In genomic region chr9:99954720-99955119, GRCm38 (mm10) we compare ENCODE assay signal across 12 mouse cellular contexts.
DNase-seq lines count a peak whose midpoint lies in the region; ATAC-seq lines count a peak whose summit lies in the region.
"Had no signal": no experiment of that assay in that cellular context is flagged by ENCODE, and none has a peak within 500 bp of the region (broad histone marks: within the 10 kb centered on the region; RNA-seq: fewer than 3 reads in every experiment).

No protein-coding gene starts in this region.

- peak; percentile 1 for DNase-seq in Muller cell, postnatal 12 days (ENCODE audit: inconsistent ontology term)
- peak; percentile 4 for DNase-seq in embryo, embryonic 11.5 days (ENCODE audit: low read depth, low spot score)
- peak; percentile 36 for DNase-seq in hindbrain, embryonic 11.5 days (ENCODE audit: low spot score)
- DNase-seq in layer of hippocampus, adult 9-11 months, result no peak
- DNase-seq: cerebellum, postnatal 25 days; heart, adult 11 months; kidney, adult 8-10 months; thymus, postnatal 14 days had no signal

- H3K36me3 ChIP-seq in hindbrain, embryonic 11.5 days (ENCODE audit: control insufficient read depth, insufficient read depth, low read length), result no peaks in the 10 kb centered on the region
- no peaks in the 10 kb centered on the region for H3K36me3 ChIP-seq in midbrain, embryonic 15.5 days (replicated peaks)
- no peaks in the 10 kb centered on the region for H3K36me3 ChIP-seq in kidney, embryonic 14.5 days (ENCODE audit: control insufficient read depth, insufficient read depth, low read length)
- H3K36me3 ChIP-seq: limb, embryonic 10.5 days had no signal

- no peaks in the 10 kb centered on the region for H3K27me3 ChIP-seq in hindbrain, embryonic 11.5 days (ENCODE audit: control insufficient read depth, insufficient read depth, low read length)
- H3K27me3 ChIP-seq in midbrain, embryonic 15.5 days (replicated peaks), result 0 out of 2 replicates have a peak, but pooled peaks cover 7% of the 10 kb centered on the region
- no peaks in the 10 kb centered on the region for H3K27me3 ChIP-seq in kidney, embryonic 14.5 days (ENCODE audit: control insufficient read depth, insufficient read depth, low read length)

- no peak overlapping the region for H3K4me3 ChIP-seq in hindbrain, embryonic 11.5 days (ENCODE audit: low read depth, low read length)
- H3K4me3 ChIP-seq in midbrain, embryonic 15.5 days, result no peak overlapping the region
- H3K4me3 ChIP-seq in kidney, embryonic 14.5 days (ENCODE audit: low read length), result no peak overlapping the region
- H3K4me3 ChIP-seq: limb, embryonic 10.5 days had no signal

- H3K9ac ChIP-seq in hindbrain, embryonic 11.5 days (ENCODE audit: low read depth, low read length), result no peak overlapping the region
- no peak overlapping the region for H3K9ac ChIP-seq in midbrain, embryonic 15.5 days
- no peak overlapping the region for H3K9ac ChIP-seq in kidney, embryonic 14.5 days (ENCODE audit: low read depth, low read length)

- WGBS in hindbrain, embryonic 11.5 days, result 43% methylated on average over 10 of the region's 10 CpGs
- 8% methylated on average over 10 of the region's 10 CpGs for whole genome bisulfite sequencing in midbrain, embryonic 15.5 days
- 73% methylated on average over 10 of the region's 10 CpGs for WGBS in kidney, embryonic 14.5 days

- H3K27ac ChIP-seq in hindbrain, embryonic 11.5 days (ENCODE audit: low read depth, low read length), result no peak overlapping the region
- 0 out of 2 replicates have a peak overlapping the region, but pooled peaks have one; percentile 6 for H3K27ac ChIP-seq in midbrain, embryonic 15.5 days
- no peak overlapping the region for H3K27ac ChIP-seq in kidney, embryonic 14.5 days (ENCODE audit: low read depth, low read length)
- H3K27ac ChIP-seq: limb, embryonic 10.5 days had no signal

- H3K9me3 ChIP-seq in hindbrain, embryonic 11.5 days (ENCODE audit: control insufficient read depth, low read length), result no peaks in the 10 kb centered on the region
- H3K9me3 ChIP-seq in midbrain, embryonic 15.5 days, result no peaks in the 10 kb centered on the region
- H3K9me3 ChIP-seq in kidney, embryonic 14.5 days (ENCODE audit: control insufficient read depth, low read length), result no peaks in the 10 kb centered on the region
- H3K9me3 ChIP-seq: limb, embryonic 10.5 days had no signal

- no peak overlapping the region; the same call in 1 of the 2 replicates for H3K4me2 ChIP-seq in hindbrain, embryonic 11.5 days (replicated peaks; ENCODE audit: low read depth, low read length)
- H3K4me2 ChIP-seq in midbrain, embryonic 15.5 days, result peak overlapping the region; percentile 32
- H3K4me2 ChIP-seq in kidney, embryonic 14.5 days (replicated peaks; ENCODE audit: low read depth, low read length), result no peak overlapping the region

- H3K4me1 ChIP-seq in hindbrain, embryonic 11.5 days (replicated peaks; ENCODE audit: control insufficient read depth, insufficient read depth, low read length), result no peaks in the 10 kb centered on the region
- peaks cover 14% of the 10 kb centered on the region for H3K4me1 ChIP-seq in midbrain, embryonic 15.5 days
- no peaks in the 10 kb centered on the region for H3K4me1 ChIP-seq in kidney, embryonic 14.5 days (ENCODE audit: control insufficient read depth, insufficient read depth, low read length)
- H3K4me1 ChIP-seq: limb, embryonic 10.5 days had no signal

- peak; percentile 76 for ATAC-seq in hindbrain, embryonic 11.5 days (ENCODE audit: low FRiP score)
- ATAC-seq in midbrain, embryonic 15.5 days (replicated peaks), result peak; percentile 37; the same call in 1 of the 2 replicates
- no peak for ATAC-seq in granulocyte monocyte progenitor cell, adult 5-6 weeks (replicated peaks; ENCODE audit: poor library complexity, severe bottlenecking)
- ATAC-seq in kidney, embryonic 14.5 days (ENCODE audit: low FRiP score, low TSS enrichment), result no peak

Comparison
In these comparisons a context has a peak if more than half of its experiments do, and no peak if none do; other contexts are left out.
1. ATAC-seq: peak in hindbrain, embryonic 11.5 days (single experiment) and midbrain, embryonic 15.5 days (single experiment); none in granulocyte monocyte progenitor cell, adult 5-6 weeks (single experiment) and kidney, embryonic 14.5 days (single experiment).